Mouse (Mus musculus): Measurements from ENCODE around the gene Ubash3b.

DNA sequence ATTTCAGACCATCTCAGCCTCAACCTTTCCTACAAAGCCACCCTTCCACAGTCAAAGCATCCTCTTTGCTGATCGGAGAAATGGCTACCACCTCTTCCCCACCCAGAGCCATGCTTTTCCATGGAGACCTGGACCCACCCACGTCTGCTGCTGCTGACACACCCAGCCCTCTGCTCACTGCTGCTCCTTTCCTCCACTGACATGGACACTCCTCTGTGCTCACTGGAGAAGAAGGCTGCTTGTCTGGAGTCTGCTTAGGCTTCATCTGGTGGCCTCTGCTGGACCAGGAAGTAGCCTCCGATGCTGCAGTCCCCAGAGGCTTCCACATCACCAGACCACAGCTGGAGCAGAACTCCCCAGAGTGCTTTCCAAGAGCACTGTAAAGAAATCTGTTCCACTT is 34.8 kb downstream of the Ubash3b start:
- TF ChIP-seq GATA1 (IDR thresholded peaks at IDR 0.05; ENCODE audit: borderline replicate concordance, low read length) (no peak), FLI1 (IDR thresholded peaks at IDR 0.05; ENCODE audit: low read length) (no peak)

Data from megakaryocyte, embryonic 14.5 days (primary cell).